Mouse (Mus musculus): Measurements from ENCODE around the gene Qrfp.

- TF ChIP-seq GATA1 (IDR thresholded peaks at IDR 0.05; ENCODE audit: borderline replicate concordance, low read length) (no peak), FLI1 (IDR thresholded peaks at IDR 0.05; ENCODE audit: low read length) (no peak)
Observed at GRCm38 (mm10) chr2:31810444-31810843, at the start of gene Qrfp.
